Mouse (Mus musculus): ENCODE results near the gene Gm18596.

- TF ChIP-seq CTCF (IDR thresholded peaks at IDR 0.05) (peak; percentile 31), POLR2A (IDR thresholded peaks at IDR 0.05; ENCODE audit: insufficient read depth, low read depth, low read length) (no peak), EP300 (IDR thresholded peaks at IDR 0.05; ENCODE audit: insufficient read depth, low read depth, low read length) (no peak)
These were observed 11.0 kb upstream of the Gm18596 start for GRCm38 (mm10) chr10:77753448-77753847.
